Mouse (Mus musculus): ENCODE measurements at regions not wholly inside any gene's neighbourhood (a gene's known extent, or its start where the extent isn't known, plus 50 kb on each side); places are given as distances from the start of the nearest gene placed in this dataset.

- no peaks in the 10 kb centered on the region for H3K27me3 ChIP-seq
- in situ Hi-C loops (cut with MboI; ENCODE audit: low pct_unique_long_range_greater_than_20kb), result no loop called here
- ATAC-seq (no peak), DNase-seq (ENCODE audit: low read depth, low spot score) (no peak)
- no peak for TF ChIP-seq CTCF (IDR thresholded peaks at IDR 0.05)
- POLR2A ChIA-PET, result no interaction called here
- CTCF ChIA-PET, result interaction anchor here (0.8 to 2.6 kb wide), 2 partner anchors 11 to 25 kb away, joined by 3 to 11 read pairs; no protein-coding TSS in a partner anchor
These were observed 190.2 kb upstream of the Rgma start for GRCm38 (mm10) chr7:73185071-73185531.

- in situ Hi-C loops (cut with MboI; ENCODE audit: low pct_unique_long_range_greater_than_20kb), result no loop called here
- no peak for TF ChIP-seq CTCF (IDR thresholded peaks at IDR 0.05)
- POLR2A ChIA-PET, result no interaction called here
- no peak for ATAC-seq
- H3K27me3 ChIP-seq, result no peaks in the 10 kb centered on the region
- DNase-seq (ENCODE audit: low read depth, low spot score), result no peak
- CTCF ChIA-PET, result interaction anchor here (0.8 kb wide), 1 partner anchor 26 kb away, joined by 3 read pairs; no protein-coding TSS in a partner anchor
These were observed 189.7 kb upstream of the Rgma start for GRCm38 (mm10) chr7:73185591-73185990.

GRCm38 (mm10) chr7:73186501-73186900 is 188.8 kb upstream of the Rgma start:
- in situ Hi-C loops (cut with MboI; ENCODE audit: low pct_unique_long_range_greater_than_20kb), result no loop called here

GRCm38 (mm10) chr7:73191388-73192278 is 183.7 kb upstream of the Rgma start:
- in situ Hi-C loops (cut with MboI; ENCODE audit: low pct_unique_long_range_greater_than_20kb), result no loop called here
- DNase-seq (ENCODE audit: low read depth, low spot score) (no peak), ATAC-seq (no peak)
- H3K27me3 ChIP-seq, result no peaks in the 10 kb centered on the region
- ChIA-PET POLR2A (no interaction called here), CTCF (interaction anchor here (0.6 kb wide), 1 partner anchor 10 kb away, joined by 3 read pairs; no protein-coding TSS in a partner anchor)
- TF ChIP-seq CTCF (IDR thresholded peaks at IDR 0.05), result no peak

More at GRCm38 (mm10) chr7:73186501-73186900, 188.8 kb upstream of the Rgma start:
- no peak for ATAC-seq
- no peaks in the 10 kb centered on the region for H3K27me3 ChIP-seq
- no peak for TF ChIP-seq CTCF (IDR thresholded peaks at IDR 0.05)
- no peak for DNase-seq (ENCODE audit: low read depth, low spot score)
- CTCF ChIA-PET, result interaction anchor here (1.0 kb wide), 1 partner anchor 18 kb away, joined by 4 read pairs; no protein-coding TSS in a partner anchor
- POLR2A ChIA-PET, result no interaction called here

- POLR2A ChIA-PET, result no interaction called here
- DNase-seq (ENCODE audit: low read depth, low spot score) (no peak), ATAC-seq (no peak)
- in situ Hi-C loops (cut with MboI; ENCODE audit: low pct_unique_long_range_greater_than_20kb), result no loop called here
- no peak for TF ChIP-seq CTCF (IDR thresholded peaks at IDR 0.05)
- H3K27me3 ChIP-seq, result no peaks in the 10 kb centered on the region
- CTCF ChIA-PET, result no interaction called here
These were observed 182.5 kb upstream of the Rgma start for GRCm38 (mm10) chr7:73192839-73193238.

- TF ChIP-seq CTCF (IDR thresholded peaks at IDR 0.05), result no peak
- in situ Hi-C loops (cut with MboI; ENCODE audit: low pct_unique_long_range_greater_than_20kb), result no loop called here
- ChIA-PET POLR2A (no interaction called here), CTCF (no interaction called here)
- no peak for ATAC-seq
- no peak for DNase-seq (ENCODE audit: low read depth, low spot score)
- H3K27me3 ChIP-seq, result no peaks in the 10 kb centered on the region
These were observed 180.0 kb upstream of the Rgma start for GRCm38 (mm10) chr7:73195306-73195705.

GRCm38 (mm10) chr7:73196851-73197531 is 178.3 kb upstream of the Rgma start:
- no peak for TF ChIP-seq CTCF (IDR thresholded peaks at IDR 0.05)
- peak; percentile 65 for ATAC-seq
- peak; percentile 15 for DNase-seq (ENCODE audit: low read depth, low spot score)
- H3K27me3 ChIP-seq, result no peaks in the 10 kb centered on the region
- CTCF ChIA-PET, result no interaction called here
- POLR2A ChIA-PET, result no interaction called here
- in situ Hi-C loops (cut with MboI; ENCODE audit: low pct_unique_long_range_greater_than_20kb), result no loop called here

GRCm38 (mm10) chr7:73198069-73198468 is 177.2 kb upstream of the Rgma start:
- TF ChIP-seq CTCF (IDR thresholded peaks at IDR 0.05), result no peak
- ChIA-PET POLR2A (no interaction called here), CTCF (no interaction called here)
- ATAC-seq (no peak), DNase-seq (ENCODE audit: low read depth, low spot score) (no peak)
- in situ Hi-C loops (cut with MboI; ENCODE audit: low pct_unique_long_range_greater_than_20kb), result no loop called here
- no peaks in the 10 kb centered on the region for H3K27me3 ChIP-seq

- H3K27me3 ChIP-seq, result no peaks in the 10 kb centered on the region
- ChIA-PET POLR2A (no interaction called here), CTCF (interaction anchor here (1.3 kb wide), 1 partner anchor 9 kb away, joined by 6 read pairs; no protein-coding TSS in a partner anchor)
- in situ Hi-C loops (cut with MboI; ENCODE audit: low pct_unique_long_range_greater_than_20kb), result no loop called here
- DNase-seq (ENCODE audit: low read depth, low spot score) (no peak), ATAC-seq (no peak)
- TF ChIP-seq CTCF (IDR thresholded peaks at IDR 0.05), result no peak
These were observed 175.3 kb upstream of the Rgma start for GRCm38 (mm10) chr7:73199967-73200366.

GRCm38 (mm10) chr7:73201330-73201729 is 174.0 kb upstream of the Rgma start:
- H3K27me3 ChIP-seq, result no peaks in the 10 kb centered on the region
- no peak for ATAC-seq
- ChIA-PET POLR2A (interaction anchor here (0.7 kb wide), 1 partner anchor 20 kb away, joined by 4 read pairs; no protein-coding TSS in a partner anchor), CTCF (interaction anchor here (0.6 kb wide), 1 partner anchor 10 kb away, joined by 3 read pairs; no protein-coding TSS in a partner anchor)
- no peak for TF ChIP-seq CTCF (IDR thresholded peaks at IDR 0.05)
- no peak for DNase-seq (ENCODE audit: low read depth, low spot score)
- in situ Hi-C loops (cut with MboI; ENCODE audit: low pct_unique_long_range_greater_than_20kb), result no loop called here

Data from Patski (cell line).